8 mouse cellular contexts compared by ENCODE assay signal in the genomic region with DNA sequence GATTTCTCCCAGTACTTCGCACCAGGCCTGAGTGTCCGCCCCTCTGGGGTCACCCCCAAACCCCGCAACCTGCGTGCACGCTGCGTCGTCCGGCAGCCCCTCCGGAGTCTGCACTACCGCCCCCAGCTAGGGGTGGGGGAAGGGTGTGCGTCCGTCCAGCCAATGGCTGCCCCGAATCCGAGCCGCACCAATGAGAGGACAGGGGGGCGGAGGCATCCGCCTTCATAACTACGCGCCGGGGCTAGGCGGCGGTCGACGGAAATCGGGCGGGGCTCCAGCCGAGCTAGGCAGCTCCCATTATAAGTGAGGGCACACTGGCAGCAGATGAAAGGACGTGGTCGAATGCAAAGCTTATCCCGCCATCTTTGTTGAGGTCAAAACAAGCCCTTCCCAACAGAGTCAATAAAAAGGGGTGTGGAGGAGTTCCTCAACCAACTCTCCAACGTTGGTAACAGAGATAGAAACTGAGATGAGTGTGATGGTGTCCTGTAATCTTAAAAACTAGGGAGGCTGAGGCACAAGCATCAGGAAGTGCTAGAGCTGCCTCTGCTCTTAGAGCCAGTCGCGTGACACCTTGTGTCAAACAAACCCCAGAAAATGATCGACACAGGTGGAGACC. TPM values are rescaled to one million over a fixed set of nuclear protein-coding genes. Genes with fewer than 3 reads are reported as not detected.
DNase-seq lines count a peak whose midpoint lies in the region; ATAC-seq lines count a peak whose summit lies in the region.

Rpl18 (plus strand) TSS at position 368 of the 619 bp plus-strand sequence.

- peak; percentile 99 for DNase-seq in ZHBTc4 (ENCODE audit: low read depth, low spot score)
- DNase-seq in gastrocnemius, adult 8-10 months (ENCODE audit: low spot score in 2 of 2) = peak; percentile 94 to 98
- DNase-seq in induced T-regulatory cell, adult 2 months (ENCODE audit: low read depth) = peak; percentile 97
- DNase-seq in left cerebral cortex, adult 9 months (ENCODE audit: low spot score in 2 of 2) = peak; percentile 97 to 99
- DNase-seq in right cerebral cortex, postnatal 14 days = peak; percentile 99
- peak; percentile 93 to 98 for DNase-seq in urinary bladder, postnatal 36 days (ENCODE audit: low spot score in 2 of 2)

- ATAC-seq in common myeloid progenitor, adult 5-6 weeks (replicated peaks; ENCODE audit: low read depth, poor library complexity, severe bottlenecking) = peak; percentile 74
- peak; percentile 75 for ATAC-seq in megakaryocyte progenitor cell, adult 5-6 weeks (replicated peaks; ENCODE audit: poor library complexity)

RNA-seq across cellular contexts. Expression of gene Rpl18, which starts in this region (rescaled TPM):
- 1,786 and 1,933 TPM in 2 replicates for total RNA-seq in common myeloid progenitor, adult 5-6 weeks (2017)
- 100 to 1,000 TPM; 479 to 609 (median 594) TPM for total RNA-seq in gastrocnemius, adult 8-10 months (2022)
- 1,825 and 1,988 TPM in 2 replicates for total RNA-seq in megakaryocyte progenitor cell, adult 5-6 weeks (2015)
- total RNA-seq in megakaryocyte progenitor cell, adult 5-6 weeks (2017) = 1,777 and 2,306 TPM in 2 replicates

Comparison
In these comparisons a context has a peak if more than half of its experiments do, and no peak if none do; other contexts are left out.
1. Peak in every context shown above with its lines: DNase-seq and ATAC-seq.